Mouse (Mus musculus): ENCODE measurements around the gene Cnih3. TPM values are rescaled to one million over a fixed set of nuclear protein-coding genes. Genes with fewer than 3 reads are reported as not detected.

Gene Cnih3
- total RNA-seq, 2 experiments from 2014 or later, result not detected

DNA sequence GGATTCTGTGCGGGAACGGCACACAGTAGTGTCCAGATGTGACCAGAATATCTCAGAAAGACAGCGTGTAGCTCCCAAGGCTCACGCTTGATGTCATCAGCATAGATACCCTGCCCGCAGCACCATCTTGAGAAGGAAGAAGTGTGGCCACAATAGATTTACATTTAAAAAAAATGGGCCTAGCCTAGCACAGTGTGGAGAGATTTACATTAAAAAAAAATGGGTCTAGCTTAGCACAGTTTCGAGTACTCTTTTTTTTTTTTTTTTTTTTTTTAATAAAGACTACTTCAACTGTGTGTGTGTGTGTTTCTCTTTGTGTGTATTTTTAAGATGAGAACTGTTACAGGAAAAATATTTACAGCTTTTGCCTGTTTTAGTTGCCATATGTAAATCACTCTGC is 13.3 kb upstream of the Cnih3 start:
- ATAC-seq (replicated peaks; ENCODE audit: low FRiP score, low TSS enrichment, poor library complexity, severe bottlenecking), result no peak

- ATAC-seq (replicated peaks; ENCODE audit: low FRiP score, low TSS enrichment, poor library complexity, severe bottlenecking), result peak; percentile 76
Observed at GRCm38 (mm10) chr1:181345547-181345946, 6.9 kb upstream of the Cnih3 start.

DNA sequence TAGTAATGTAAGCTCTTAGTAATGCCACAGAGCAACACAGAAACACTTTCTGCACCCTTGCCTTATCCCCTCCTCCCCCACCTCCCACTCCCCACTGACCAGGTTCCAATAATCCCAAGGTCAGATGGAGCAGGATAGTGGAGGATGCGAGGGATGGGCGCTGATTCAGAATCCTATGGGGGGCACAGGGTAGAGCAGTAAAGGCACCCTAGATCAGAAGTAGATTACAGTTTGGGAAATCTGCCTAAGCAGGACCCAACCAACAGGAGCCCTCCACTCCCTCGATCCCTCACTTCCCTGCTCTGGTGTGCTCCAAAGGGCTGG is 423 bp upstream of the Cnih3 start:
- ATAC-seq (replicated peaks; ENCODE audit: low FRiP score, low TSS enrichment, poor library complexity, severe bottlenecking), result no peak

GRCm38 (mm10) chr1:181353200-181354097 is 1.0 kb downstream of the Cnih3 start:
- ATAC-seq (replicated peaks; ENCODE audit: low FRiP score, low TSS enrichment, poor library complexity, severe bottlenecking), result no peak

GRCm38 (mm10) chr1:181355683-181356082 is 3.3 kb downstream of the Cnih3 start:
- ATAC-seq (replicated peaks; ENCODE audit: low FRiP score, low TSS enrichment, poor library complexity, severe bottlenecking), result no peak

DNA sequence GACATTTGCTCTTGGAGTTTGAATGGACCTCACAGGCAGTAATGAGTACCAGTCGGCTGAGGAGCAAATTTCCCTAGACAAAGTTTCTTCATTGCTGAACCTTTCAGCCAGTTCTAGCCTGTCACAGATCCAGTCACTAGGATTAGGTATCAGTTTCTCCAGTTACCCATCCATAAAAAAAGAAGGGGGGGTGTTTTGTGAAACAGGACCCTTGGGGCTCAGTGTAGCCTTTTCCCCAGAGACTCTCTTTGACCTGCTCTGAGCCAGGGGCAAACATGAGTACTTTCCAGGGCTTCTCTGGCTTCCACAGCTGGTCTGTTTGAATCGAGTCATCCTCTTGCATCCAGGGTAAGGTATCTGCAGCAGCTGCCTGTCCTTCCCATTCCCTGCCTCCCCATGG is 5.4 kb downstream of the Cnih3 start:
- ATAC-seq (replicated peaks; ENCODE audit: low FRiP score, low TSS enrichment, poor library complexity, severe bottlenecking), result no peak

GRCm38 (mm10) chr1:181358526-181358925 is 6.1 kb downstream of the Cnih3 start:
- ATAC-seq (replicated peaks; ENCODE audit: low FRiP score, low TSS enrichment, poor library complexity, severe bottlenecking), result no peak

- no peak for ATAC-seq (replicated peaks; ENCODE audit: low FRiP score, low TSS enrichment, poor library complexity, severe bottlenecking)
Observed at GRCm38 (mm10) chr1:181360732-181361131, 8.3 kb downstream of the Cnih3 start.

- no peak for ATAC-seq (replicated peaks; ENCODE audit: low FRiP score, low TSS enrichment, poor library complexity, severe bottlenecking)
Observed at GRCm38 (mm10) chr1:181364025-181364424, 11.6 kb downstream of the Cnih3 start.

GRCm38 (mm10) chr1:181365376-181365775 is 12.9 kb downstream of the Cnih3 start:
- no peak for ATAC-seq (replicated peaks; ENCODE audit: low FRiP score, low TSS enrichment, poor library complexity, severe bottlenecking)

GRCm38 (mm10) chr1:181368789-181369570 is 16.6 kb downstream of the Cnih3 start:
- ATAC-seq (replicated peaks; ENCODE audit: low FRiP score, low TSS enrichment, poor library complexity, severe bottlenecking), result no peak

DNA sequence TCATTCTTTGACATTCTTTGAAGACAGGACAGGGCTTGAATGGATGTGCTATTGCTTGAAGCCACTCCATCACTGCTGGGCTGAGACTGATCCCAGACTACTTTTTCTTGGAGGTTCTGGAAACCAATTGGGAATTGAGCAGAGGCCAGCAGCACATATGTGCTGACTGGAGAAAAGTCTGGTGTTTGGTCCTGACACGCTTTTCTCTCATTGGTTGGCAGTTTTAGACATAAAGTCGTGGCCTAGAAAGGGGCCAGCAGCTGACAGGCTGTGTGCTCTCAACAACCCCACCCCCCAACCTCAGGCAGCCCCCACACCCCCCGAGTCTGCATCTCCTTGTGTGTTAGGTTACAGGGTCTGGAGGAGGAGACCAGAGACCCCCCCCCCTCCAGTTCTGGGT is 17.9 kb downstream of the Cnih3 start:
- ATAC-seq (replicated peaks; ENCODE audit: low FRiP score, low TSS enrichment, poor library complexity, severe bottlenecking), result no peak

DNA sequence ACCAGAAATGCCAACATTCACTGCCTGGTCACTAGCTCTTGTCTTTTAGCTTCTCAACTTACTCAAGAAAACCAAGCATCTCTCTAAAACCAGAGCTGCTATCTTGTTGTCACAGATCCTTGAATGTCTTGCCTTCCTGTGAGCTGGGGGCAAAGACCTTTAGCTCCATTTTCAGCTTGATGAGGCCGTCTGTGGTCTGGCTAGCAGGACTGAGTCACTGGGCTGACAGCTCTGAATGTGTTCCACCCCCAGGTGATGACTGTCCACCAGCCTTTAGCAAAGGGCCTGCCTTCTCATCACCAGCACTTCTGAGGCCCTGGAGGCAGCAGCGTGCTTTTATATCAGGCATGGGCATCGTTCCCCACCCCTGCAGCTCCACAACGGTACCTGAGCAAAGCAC is 18.8 kb downstream of the Cnih3 start:
- no peak for ATAC-seq (replicated peaks; ENCODE audit: low FRiP score, low TSS enrichment, poor library complexity, severe bottlenecking)

DNA sequence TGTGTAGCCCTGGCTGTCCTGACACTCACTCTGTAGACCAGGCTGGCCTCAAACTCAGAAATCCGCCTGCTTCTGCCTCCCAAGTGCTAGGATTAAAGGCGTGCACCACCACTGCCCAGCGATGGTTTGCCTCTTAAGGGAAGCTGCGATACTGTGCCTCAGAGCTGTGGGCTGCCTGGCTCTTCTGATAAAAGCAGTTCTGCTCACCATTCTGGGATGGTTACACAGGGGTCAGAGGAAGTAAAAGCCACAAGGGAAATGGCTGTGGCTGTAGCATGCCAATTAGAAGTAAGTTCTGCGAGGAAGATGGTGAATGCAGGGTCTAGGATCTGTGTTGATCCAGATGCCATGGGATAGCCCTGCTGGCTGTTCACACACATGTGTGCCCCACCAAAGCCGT is 19.9 kb downstream of the Cnih3 start:
- peak; percentile 64 for ATAC-seq (replicated peaks; ENCODE audit: low FRiP score, low TSS enrichment, poor library complexity, severe bottlenecking)

GRCm38 (mm10) chr1:181374627-181375374 is 22.4 kb downstream of the Cnih3 start:
- peak; percentile 57 for ATAC-seq (replicated peaks; ENCODE audit: low FRiP score, low TSS enrichment, poor library complexity, severe bottlenecking)

GRCm38 (mm10) chr1:181376431-181376830 is 24.0 kb downstream of the Cnih3 start:
- ATAC-seq (replicated peaks; ENCODE audit: low FRiP score, low TSS enrichment, poor library complexity, severe bottlenecking), result no peak

GRCm38 (mm10) chr1:181379664-181380063 is 27.2 kb downstream of the Cnih3 start:
- peak; percentile 78 for ATAC-seq (replicated peaks; ENCODE audit: low FRiP score, low TSS enrichment, poor library complexity, severe bottlenecking)

DNA sequence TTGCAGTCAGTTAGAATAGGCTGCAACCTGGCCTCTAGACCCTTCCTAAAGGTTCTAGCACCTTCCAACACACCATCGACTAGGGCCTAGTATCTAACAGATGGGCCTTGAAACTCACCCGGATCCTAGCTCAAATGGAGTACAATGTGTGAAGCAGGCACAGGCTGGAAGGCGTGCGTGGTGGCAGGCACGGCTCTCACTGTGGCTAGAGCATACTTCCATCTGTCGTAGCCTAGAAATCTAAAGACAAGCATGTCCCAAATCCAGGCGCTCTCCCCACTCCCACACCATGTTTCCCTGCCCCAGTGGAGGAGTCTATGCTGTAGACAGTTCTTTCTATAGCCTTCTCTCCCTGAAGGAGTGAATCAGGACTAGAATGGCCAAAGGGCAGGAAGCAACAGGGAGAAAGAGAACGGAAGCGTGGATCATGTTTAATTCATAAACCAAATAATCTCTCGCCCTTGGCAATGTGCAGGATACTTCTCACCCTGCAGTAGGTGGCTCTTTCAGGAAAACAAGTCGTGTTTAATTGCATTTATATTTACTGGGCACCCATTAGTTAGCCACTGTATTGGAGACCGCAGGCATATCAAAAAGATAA is 29.1 kb downstream of the Cnih3 start:
- ATAC-seq (replicated peaks; ENCODE audit: low FRiP score, low TSS enrichment, poor library complexity, severe bottlenecking), result no peak

GRCm38 (mm10) chr1:181389264-181389663 is 36.8 kb downstream of the Cnih3 start:
- ATAC-seq (replicated peaks; ENCODE audit: low FRiP score, low TSS enrichment, poor library complexity, severe bottlenecking), result no peak

GRCm38 (mm10) chr1:181392489-181392888 is 40.1 kb downstream of the Cnih3 start:
- ATAC-seq (replicated peaks; ENCODE audit: low FRiP score, low TSS enrichment, poor library complexity, severe bottlenecking), result no peak
